Mouse (Mus musculus) gastrocnemius, postnatal 10 days (tissue): Measurements from ENCODE around the gene Atg10. TPM values are rescaled to one million over a fixed set of nuclear protein-coding genes. Genes with fewer than 3 reads are reported as not detected.

Experiments used
- total RNA-seq, 2 experiments: library from RNA; stranded (reverse); gene quantifications; 2 replicates each; pipeline ENCODE4 v1.2.3; 2021

Atg10 gene
- total RNA-seq, 2 experiments from 2014 or later: 13.9 to 16.3 TPM

Other genes starting within 250 kb of the Atg10 start
- 10 to 100 TPM; 26.0 to 27.5 TPM for gene Ssbp2, start 236.3 kb upstream of the Atg10 start, total RNA-seq